Mouse (Mus musculus): Measurements from ENCODE around the gene Glp1r.

The Glp1r gene

GRCm38 (mm10) chr17:30901627-30902026 lies at the start of gene Glp1r:
TSS of gene Glp1r (plus strand) at chr17:30901817.
- DNase-seq: no peak

DNA sequence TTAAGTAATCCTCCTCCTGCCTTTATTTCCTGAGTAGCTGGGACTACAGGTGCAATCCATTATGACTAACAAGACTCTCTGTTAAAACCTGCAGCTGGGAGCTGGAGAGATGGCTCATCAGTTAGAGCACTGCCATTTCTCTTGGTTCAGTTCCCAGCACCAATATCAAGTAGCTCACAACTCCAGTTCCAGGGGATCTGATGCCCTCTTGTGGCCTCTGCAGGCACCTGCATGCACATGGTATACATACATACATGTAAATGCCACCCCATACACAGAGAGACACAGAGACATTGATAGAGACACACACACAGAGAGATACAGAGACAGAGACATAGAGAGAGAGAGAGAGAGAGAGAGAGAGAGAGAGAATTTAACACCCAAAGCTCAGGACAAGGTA lies 49.3 kb upstream of the Glp1r start:
- DNase-seq: no peak

DNA sequence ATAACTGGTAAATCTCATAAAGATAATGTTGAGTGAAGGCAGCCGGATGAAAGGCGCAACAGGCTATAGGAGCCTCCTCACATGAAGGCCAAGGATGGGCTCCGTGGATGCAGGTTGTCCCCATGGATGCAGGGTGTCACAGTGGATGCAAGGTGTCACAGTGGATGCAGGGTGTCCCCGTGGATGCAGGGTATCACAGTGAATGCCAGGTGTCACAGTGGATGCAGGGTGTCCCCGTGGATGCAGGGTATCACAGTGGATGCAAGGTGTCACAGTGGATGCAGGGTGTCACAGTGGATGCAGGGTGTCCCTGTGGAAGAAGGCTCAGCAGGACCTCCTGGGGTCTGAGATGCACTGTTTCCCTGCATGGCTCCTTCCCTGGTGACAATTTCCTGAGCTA lies 44.3 kb upstream of the Glp1r start:
- DNase-seq: no peak

DNA sequence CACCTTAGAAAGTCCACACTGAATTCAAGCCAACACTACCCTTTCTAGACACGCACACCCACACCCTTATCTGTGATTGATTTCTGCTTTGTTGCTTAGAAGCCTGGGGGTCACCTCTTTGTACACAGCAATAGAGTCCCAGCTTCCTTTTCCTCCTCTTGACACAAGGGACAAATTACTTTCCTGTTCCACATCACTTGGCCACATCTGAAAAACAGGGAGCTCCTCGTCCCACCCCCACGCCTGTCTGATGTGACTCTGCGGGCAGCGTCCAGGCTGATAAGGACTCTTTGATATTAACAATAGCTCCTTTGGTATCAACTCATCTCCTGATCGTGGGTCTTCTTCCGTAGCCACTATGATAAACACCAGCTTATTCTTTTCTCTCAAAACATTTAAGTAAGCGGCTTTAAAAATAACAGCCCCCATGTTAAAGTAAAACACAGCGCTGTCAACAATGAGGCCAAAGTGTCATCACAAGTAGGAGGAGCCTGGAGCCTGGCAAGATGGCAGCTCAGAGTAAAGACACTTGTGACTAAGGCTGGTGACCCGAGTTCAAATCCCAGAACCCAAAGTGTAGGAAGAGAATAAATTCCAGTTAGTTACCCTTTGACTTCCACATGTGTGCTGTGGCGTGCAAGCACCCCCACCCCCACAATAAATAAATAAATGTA lies 42.9 kb upstream of the Glp1r start:
- no peak for DNase-seq

GRCm38 (mm10) chr17:30859989-30860585 lies 41.5 kb upstream of the Glp1r start:
- DNase-seq: no peak

DNA sequence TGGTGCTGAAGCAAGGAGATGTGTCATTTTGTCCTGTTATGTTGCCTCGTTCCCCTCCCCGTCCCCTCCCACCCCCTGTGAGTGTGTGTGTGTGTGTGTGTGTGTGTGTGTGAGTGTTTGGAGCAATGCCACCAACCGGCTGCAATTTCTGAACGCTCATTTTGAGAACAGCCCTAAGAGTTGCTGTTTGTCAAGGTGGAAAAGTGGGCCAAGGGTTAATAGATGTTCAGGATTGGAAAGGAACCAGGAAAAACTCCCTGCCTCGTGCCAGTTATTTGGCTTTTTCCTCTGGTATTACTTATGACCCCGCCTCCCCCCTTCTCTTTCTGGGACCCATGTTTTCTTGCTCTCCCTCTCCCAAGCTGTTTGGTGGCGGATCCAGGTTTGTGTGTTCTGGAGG lies 41.0 kb upstream of the Glp1r start:
- no peak for DNase-seq

- DNase-seq: no peak
Observed at GRCm38 (mm10) chr17:30866281-30866680, 35.3 kb upstream of the Glp1r start.

DNA sequence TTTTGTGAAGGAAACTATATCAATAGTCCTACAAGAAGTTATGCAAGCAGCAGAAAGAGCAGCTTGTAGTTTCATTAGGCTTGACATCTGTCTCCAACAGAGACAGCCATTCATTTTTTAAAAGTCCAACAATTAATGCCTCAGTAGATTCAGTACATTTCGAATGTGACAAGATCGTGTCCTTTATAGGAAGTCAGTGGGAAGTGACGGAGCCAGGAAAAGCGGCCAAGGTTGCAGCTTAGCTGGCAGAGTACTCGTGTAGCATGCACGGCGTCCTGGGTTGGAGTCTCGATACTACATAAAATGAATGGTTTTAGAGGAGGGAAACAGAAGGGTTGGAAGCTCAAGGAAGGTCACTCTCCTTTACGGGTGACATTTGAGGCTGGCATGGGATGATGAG lies 34.7 kb upstream of the Glp1r start:
- DNase-seq: peak; percentile 42

DNA sequence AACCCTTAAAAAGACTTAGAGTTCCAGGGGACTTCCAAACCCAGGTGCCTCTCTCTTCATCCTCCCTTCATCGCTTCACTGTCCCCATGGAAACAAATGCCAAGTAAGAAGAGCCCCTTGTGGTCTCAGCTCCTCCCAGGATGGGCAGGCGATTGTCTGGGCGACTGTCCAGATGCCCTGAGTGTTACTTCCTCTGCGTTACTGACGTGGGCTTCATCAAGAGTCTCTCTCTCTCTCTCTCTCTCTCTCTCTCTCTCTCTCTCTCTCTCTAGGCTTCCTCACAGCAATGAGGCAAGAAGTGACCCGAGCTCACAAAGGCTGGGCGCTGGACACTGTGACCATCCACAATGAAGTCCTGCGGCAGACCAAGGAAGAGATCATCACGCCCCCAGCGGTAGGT lies 30.6 kb upstream of the Glp1r start:
- DNase-seq: no peak

DNA sequence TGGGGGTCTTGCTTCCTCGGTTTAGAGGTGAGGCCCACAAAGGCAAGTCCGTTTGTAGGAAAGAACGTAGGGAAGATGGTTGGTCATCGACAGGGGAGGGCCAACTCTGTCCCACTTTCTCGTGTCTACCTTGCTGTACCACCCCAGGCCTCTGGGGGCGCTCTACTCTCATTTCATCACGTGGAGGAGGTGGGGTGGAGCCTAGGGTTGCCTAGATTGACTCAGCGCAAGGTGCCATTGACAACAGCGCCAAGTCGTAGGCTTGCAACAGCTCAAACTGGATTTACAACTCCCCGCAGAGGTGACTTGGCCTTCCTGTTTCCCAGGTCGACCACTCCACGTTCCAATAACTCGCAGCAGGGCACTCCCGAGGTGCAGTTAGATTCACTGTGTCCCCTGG lies 27.3 kb upstream of the Glp1r start:
- no peak for DNase-seq

- peak; percentile 92 for DNase-seq
Observed at GRCm38 (mm10) chr17:30877456-30877855, 24.2 kb upstream of the Glp1r start.

GRCm38 (mm10) chr17:30878626-30879025 lies 23.0 kb upstream of the Glp1r start:
- DNase-seq: no peak

GRCm38 (mm10) chr17:30880391-30880790 lies 21.2 kb upstream of the Glp1r start:
- DNase-seq: no peak

DNA sequence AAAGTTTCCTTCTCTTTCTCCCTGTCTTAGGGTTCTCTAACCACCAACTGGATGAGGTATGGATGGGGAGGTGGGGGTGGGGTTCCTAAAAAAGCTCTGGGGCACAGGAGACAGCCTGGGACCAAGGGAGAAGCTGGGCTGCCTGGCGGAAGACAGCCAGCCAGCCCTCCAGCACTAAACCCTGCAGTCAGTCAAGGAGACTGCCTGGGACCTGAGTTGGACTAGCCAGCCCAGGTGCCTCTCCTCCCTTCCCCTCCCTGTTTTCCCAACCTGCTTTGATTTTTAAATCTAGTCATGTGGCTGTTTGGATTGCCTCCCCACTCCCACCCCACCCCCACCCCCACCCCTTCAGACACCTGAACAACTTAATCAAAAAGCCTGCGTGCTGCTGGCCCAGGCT lies 20.6 kb upstream of the Glp1r start:
- no peak for DNase-seq

DNA sequence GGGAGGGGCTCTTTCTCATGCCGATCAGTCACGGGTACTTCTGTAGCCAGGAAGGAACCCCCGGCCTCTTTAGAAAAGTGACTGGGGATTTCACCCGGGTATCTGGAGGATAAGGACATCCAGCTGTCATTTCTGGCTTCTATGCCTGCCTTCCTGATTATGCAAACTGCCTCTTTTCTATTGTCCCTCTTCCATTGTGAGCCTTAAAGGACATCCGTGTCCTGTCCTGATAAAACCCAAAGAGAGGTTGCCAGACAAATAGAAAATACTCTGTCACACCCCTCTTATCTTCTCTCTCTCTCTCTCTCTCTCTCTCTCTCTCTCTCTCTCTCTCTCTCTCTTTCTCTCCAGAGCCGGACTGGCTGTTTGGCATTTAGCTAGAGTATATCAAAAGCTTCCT lies 19.4 kb upstream of the Glp1r start:
- no peak for DNase-seq

- DNase-seq: no peak
Observed at GRCm38 (mm10) chr17:30883534-30883933, 18.1 kb upstream of the Glp1r start.

GRCm38 (mm10) chr17:30892086-30892485 lies 9.5 kb upstream of the Glp1r start:
- no peak for DNase-seq

- DNase-seq: no peak
Observed at GRCm38 (mm10) chr17:30892730-30893129, 8.9 kb upstream of the Glp1r start.

DNA sequence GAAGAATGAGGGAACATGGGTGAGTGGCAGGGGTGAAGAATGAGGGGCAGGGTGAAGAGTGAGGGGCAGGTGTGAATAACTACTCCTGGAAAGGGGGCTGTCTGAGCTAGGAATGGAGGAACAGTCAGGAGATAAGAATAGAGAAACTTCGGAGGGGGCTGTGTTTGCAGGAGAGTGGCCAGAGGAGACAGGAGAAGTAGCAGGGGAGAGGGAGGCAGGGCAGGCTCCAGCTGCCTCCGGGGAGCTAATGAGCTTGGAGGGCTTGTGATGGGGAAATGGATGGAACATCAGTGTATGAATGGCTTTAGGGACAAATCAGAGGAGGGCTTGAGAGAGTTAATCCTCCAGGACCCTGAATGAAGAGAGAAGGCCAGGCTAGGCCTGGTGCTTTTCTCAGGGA lies 4.5 kb upstream of the Glp1r start:
- DNase-seq: no peak

- DNase-seq: no peak
Observed at GRCm38 (mm10) chr17:30904096-30904495, 2.5 kb downstream of the Glp1r start.

GRCm38 (mm10) chr17:30907577-30907976 lies 6.0 kb downstream of the Glp1r start:
- DNase-seq: no peak

GRCm38 (mm10) chr17:30910866-30911731 lies 9.5 kb downstream of the Glp1r start:
- peak; percentile 15 for DNase-seq

DNA sequence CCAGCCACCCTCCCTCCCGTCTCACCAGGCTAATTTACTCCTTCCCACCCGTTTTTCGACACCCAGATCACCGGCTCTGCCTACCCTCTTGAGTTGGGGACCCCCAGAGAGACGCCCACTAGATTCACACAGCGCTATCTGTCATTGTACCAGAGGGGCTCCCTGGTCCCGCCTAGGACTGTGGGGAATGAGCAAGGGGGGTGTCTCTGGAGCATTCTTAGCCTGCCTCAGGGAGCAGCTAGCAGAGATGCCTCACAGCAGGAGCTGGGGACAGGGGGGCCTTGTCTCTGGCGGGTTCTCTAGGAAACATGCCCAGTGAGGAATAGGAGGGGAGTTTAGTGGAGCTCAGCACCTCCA lies 10.1 kb downstream of the Glp1r start:
- no peak for DNase-seq

- no peak for DNase-seq
Observed at GRCm38 (mm10) chr17:30912536-30912935, 10.9 kb downstream of the Glp1r start.
